Mouse (Mus musculus): ENCODE measurements at regions not wholly inside any gene's neighbourhood (a gene's known extent, or its start where the extent isn't known, plus 50 kb on each side); places are given as distances from the start of the nearest gene placed in this dataset.

- TF ChIP-seq MAFK (IDR thresholded peaks at IDR 0.05; ENCODE audit: insufficient read depth, low read depth, low read length) (no peak), ZNF384 (IDR thresholded peaks at IDR 0.05; ENCODE audit: low read depth, low read length) (no peak), HCFC1 (IDR thresholded peaks at IDR 0.05; ENCODE audit: borderline replicate concordance, insufficient read depth, low read length) (no peak), CHD2 (IDR thresholded peaks at IDR 0.05; ENCODE audit: low read depth, low read length) (no peak)
Observed at GRCm38 (mm10) chr10:113158988-113159387, 230.2 kb upstream of the Atxn7l3b start.
